Mouse (Mus musculus) telencephalon, adult 2 months (tissue): ENCODE results near the gene Slc39a13.
"Not testable (repeated sequence)": the region's sequence is repeated elsewhere in the genome, so short reads cannot be mapped to it uniquely, and the experiment has no call there.

Experiments used
- DNase-seq: peaks from one replicate; pipeline ENCODE4 v3.0.0-alpha.2; 2011; ENCODE audit warnings: low read depth, low spot score

Gene Slc39a13

DNA sequence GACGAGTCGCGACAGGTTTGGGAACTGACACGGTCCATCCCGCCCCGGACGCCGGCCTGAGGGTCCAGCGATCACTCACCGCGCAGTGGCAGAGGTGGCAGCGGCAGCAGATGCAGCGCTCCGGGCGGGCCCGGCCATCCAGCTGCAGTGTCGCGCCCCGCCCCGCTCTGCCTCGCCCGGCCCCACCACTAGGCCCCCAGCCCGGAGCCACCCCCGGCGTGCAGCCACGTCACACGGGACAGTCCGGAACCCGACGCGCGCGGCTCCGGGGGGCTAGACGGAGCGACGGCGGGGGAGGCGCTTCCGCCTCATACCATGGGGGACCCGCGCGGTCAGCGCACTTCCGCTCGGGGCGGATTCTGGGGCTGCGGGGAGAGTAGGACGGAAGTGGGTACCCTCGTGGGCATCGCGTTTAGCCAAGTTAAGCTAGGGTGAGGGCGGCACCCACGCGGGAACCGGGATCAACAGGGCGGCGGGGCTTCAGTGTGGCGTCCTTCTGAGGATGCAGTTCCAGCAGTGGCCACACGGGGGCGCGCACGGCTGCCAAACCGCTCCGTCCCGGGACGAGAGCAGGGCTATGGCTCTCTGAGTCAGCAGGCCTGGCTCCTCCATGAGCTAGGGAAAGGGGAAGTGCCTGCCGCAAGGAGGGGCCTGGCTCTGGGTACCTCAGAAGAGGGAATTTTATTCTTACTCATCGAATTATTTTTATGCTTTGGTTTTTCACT is at the start of gene Slc39a13:
Slc39a13 (minus strand) TSS at position 342 of the 725 bp plus-strand sequence.
- DNase-seq = peak; percentile 94

DNA sequence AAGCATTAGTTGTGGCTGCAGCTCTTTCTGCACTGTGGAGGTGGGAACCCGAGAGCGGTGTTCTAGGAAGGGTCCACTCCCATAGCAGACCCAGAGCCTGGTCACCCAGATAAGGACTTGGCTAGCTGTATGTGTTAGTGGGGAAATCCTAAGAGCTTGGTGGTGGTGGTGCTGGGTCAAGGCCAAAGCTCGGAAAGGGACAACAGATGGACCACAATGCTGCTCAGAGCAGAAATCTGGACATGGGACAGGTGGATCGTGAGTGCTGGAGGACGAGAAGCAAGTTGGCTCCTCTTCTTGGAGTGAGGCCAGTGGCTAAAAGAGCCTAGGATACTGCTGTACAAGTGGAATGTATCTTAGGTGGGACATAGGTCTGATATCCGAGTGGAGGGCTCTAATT is 49.3 kb upstream of the Slc39a13 start:
- DNase-seq = no peak

GRCm38 (mm10) chr2:91119061-91119460 is 48.8 kb upstream of the Slc39a13 start:
- no peak for DNase-seq

- no peak for DNase-seq
Observed at GRCm38 (mm10) chr2:91118647-91119046, 48.4 kb upstream of the Slc39a13 start.

DNA sequence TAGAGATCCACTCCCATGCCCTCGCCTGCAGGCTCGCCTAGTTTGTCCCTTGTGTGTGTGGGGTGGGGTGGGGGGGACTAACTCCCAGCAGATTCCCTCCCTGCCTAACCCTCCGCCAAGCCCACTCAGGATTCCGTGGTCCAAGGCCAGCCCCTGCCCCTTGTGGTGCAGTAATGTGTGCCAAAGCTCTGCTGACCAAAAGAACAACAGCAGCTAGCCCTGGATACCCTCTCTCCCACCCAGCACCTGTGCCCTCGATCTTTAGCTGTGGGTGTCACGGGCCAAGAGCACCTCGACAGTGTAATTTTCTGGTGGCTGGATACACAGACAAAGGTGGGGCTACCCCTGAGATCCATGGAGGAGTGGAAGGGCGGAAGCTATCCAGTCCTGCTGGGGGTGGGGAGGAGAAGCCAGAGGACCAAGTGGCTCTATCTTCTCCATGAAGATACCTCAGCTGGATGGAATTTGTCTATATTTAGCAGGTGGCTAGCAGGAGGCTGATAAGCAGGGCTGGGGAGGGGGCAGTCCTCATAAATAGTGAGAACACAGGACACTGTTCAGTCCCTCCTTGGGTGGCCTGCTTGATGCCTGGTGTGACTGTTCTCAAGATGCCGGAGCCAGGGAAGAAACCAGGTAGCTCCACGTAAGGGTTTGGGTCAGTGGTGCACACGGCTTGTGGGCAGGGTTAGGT is 47.5 kb upstream of the Slc39a13 start, which contains the start of gene Mybpc3:
Mybpc3 (plus strand) TSS at position 560 of the 691 bp plus-strand sequence.
- no peak for DNase-seq

- DNase-seq = peak; percentile 60
Observed at GRCm38 (mm10) chr2:91116842-91117241, 46.6 kb upstream of the Slc39a13 start.

DNA sequence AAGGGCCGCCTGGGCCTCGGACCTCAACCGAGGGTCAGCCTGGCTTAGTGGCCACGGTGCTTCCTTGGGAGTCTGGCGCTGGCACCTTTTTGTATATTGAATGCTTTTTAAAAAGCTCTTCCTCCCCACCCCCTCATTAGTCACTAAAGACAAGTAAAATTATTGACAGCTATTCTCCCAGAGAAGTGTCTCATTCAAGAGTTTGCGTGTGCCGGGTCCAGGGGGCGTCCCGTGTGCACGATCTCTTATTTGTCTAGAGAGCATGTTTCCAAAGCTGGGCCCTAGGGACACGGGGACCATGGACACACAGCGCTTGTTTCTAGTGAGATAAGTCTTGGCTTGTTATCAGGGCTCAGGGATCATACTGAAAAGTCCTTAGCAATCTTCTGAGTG is 45.4 kb upstream of the Slc39a13 start:
- no peak for DNase-seq

DNA sequence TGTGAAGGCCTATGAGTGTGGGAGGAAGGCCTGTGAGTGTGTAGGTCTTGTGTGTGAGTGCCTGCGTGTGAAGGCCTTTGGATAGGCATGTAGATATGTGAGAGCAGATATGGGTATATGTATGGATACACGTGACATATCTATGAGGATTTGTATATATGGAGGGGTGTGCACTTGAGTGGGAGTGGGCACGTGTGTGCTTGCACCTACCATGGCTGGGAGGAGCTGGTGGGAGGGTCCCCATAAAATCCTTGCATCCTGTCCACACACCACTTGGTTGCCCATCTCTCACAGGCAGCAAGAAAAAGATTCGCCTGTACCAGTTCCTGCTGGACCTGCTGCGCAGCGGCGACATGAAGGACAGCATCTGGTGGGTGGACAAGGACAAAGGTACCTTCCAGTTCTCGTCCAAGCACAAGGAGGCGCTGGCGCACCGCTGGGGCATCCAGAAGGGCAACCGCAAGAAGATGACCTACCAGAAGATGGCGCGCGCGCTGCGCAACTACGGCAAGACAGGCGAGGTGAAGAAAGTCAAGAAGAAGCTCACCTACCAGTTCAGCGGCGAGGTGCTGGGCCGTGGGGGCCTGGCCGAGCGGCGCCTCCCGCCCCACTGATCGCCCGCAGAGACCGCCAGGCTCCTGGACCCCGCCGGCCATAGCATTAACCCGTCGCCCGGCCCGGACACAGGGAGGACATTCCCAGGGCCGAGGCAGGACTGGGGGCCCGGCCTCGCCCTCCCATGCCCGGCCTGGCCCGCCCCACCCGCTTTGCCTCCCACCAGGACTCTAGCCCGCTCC is 44.8 kb upstream of the Slc39a13 start:
- peak; percentile 64 for DNase-seq

GRCm38 (mm10) chr2:91113852-91114251 is 43.6 kb upstream of the Slc39a13 start:
- DNase-seq = no peak

DNA sequence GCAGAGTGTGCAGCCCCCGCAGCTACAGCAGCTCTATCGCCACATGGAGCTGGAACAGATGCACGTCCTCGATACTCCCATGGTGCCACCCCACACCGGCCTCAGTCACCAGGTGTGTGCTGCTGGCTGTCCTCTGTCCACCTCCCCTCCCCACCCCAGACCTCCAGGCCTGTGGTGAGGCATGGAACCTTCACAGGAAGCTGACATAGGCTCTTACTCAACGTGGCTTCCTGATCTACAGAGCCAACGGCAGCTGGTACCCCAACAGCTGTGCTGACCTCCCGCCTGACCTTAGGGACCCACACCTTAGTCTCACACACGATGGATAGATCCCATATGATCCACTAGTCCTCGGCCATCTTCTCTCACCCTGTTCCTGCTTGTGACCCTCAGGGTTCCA is 43.1 kb upstream of the Slc39a13 start:
- DNase-seq = no peak

DNA sequence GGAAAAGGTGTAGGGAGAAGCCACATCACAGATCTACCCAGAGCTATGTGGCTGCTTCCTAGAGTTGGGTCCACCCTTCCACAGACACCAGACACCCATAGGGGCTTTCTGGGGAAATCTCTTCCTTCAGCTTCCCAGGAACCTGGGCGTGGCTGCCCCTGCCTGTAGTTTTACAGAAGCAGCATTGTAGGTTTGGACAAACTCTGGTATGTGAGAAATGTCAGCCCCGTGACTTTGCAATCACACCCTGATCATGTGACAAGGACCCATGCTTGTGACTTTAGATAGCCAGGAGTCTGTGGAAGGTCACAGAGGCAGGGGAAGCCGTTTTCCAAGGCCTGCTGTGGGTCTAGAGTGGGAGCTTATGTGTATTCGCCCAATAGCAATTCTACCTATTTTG is 42.3 kb upstream of the Slc39a13 start:
- no peak for DNase-seq

- DNase-seq = not testable (repeated sequence)
Observed at GRCm38 (mm10) chr2:91111832-91112231, 41.6 kb upstream of the Slc39a13 start.

GRCm38 (mm10) chr2:91110429-91110828 is 40.2 kb upstream of the Slc39a13 start:
- no peak for DNase-seq

DNA sequence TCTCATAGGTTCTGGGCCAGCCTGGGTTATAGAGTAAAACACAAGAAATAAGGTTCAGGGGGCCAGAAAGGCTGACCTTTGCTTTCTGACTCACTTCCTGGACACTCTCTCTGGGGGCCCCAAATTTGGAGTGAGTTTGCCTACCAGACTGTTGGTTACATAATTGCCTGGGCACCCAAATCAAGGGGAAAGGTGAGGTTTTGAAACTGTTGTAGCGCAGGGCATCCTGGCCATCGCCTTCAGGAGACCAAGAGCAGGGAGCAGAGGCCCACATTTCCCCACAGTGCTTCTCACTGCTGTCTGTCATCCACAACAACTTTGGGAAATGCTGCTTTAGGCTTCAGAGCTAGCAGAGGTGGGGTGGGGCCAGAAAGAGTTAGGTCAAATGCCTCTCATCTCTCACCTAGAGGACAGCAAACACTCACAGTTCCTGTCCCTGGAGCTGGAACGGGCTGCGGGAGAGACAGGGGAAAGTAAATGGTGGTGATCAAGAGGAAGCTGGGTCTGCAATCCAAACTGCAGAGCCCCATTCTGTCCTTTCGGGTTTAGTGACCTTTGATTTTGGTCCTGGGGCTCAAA is 39.7 kb upstream of the Slc39a13 start:
- no peak for DNase-seq

DNA sequence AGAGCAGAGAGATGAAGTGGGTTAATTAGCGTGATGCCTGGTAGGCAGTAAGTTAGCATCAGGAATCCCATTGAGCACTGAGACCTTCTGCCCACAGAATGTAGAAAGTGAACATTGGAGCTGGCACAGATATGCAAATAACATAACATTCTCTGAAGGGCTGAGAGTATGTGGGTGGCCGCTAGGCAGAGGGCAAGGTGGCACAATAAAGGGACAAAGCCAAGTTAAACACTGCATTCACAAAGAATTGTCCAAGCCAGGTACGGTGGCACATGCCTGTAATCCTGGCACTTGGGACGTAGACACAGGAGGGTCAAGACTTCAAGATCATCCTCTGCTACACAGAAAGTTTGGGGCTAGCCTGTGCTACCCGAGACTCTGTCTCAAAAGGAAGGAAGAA is 39.0 kb upstream of the Slc39a13 start:
- no peak for DNase-seq

GRCm38 (mm10) chr2:91108156-91108555 is 37.9 kb upstream of the Slc39a13 start:
- DNase-seq = no peak

- DNase-seq = peak; percentile 81
Observed at GRCm38 (mm10) chr2:91101124-91101740, 31.0 kb upstream of the Slc39a13 start.

GRCm38 (mm10) chr2:91098156-91098555 is 27.9 kb upstream of the Slc39a13 start:
- DNase-seq = no peak

GRCm38 (mm10) chr2:91097015-91097414 is 26.8 kb upstream of the Slc39a13 start:
- DNase-seq = no peak

DNA sequence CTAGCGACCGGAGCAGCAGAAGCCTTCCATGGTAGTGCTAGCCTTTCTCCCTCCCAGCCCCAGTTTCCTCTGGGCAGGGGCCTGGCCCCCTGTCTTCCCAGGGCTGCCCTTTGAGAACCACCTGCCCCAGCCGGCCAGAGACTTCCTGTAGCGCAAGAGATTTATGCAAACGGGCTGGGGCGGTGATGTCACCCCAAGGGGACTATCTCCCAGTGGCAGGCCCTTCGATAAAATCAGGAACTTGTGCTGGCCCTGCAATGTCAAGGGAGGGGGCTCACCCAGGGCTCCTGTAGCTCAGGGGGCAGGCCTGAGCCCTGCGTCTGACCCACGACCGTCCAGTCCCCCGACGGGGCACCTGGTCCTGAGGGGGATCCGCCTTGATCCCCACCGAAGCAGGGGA is 26.3 kb upstream of the Slc39a13 start:
- no peak for DNase-seq

GRCm38 (mm10) chr2:91090827-91091226 is 20.6 kb upstream of the Slc39a13 start:
- no peak for DNase-seq
